Mouse (Mus musculus) liver, postnatal 0 days (tissue): Measurements from ENCODE around the gene Gp5. TPM values are rescaled to one million over a fixed set of nuclear protein-coding genes. Genes with fewer than 3 reads are reported as not detected.

Experiments
- ATAC-seq: fragments of 200-750 bp; cut with Nextera tagmentation; 2 replicates; pipeline ENCODE4 v1.8.0; 2017; ENCODE audit warnings: mild to moderate bottlenecking, moderate library complexity
- DNase-seq: peaks from one replicate; pipeline ENCODE4 v3.0.0-alpha.2; 2016
- H3K27ac ChIP-seq: fragments of 300-500 bp; sonication (generic); 2 replicates; pipeline ENCODE4 v1.5.1; 2014; ENCODE audit warnings: antibody characterized with exemption, moderate library complexity, mild to moderate bottlenecking, low read depth
- H3K27me3 ChIP-seq: fragments of 300-500 bp; sonication (generic); 2 replicates; pipeline ENCODE4 v1.6.1; 2014; ENCODE audit warnings: low read length, control low read depth, mixed read lengths; ENCODE audit not compliant: insufficient read depth
- H3K36me3 ChIP-seq: fragments of 300-500 bp; sonication (generic); replicated peaks from 2 replicates; pipeline ENCODE4 v1.6.1; 2014; ENCODE audit warnings: mild to moderate bottlenecking, control low read depth, low read length, moderate library complexity, mixed read lengths; ENCODE audit not compliant: insufficient read depth
- H3K4me1 ChIP-seq: fragments of 300-500 bp; sonication (generic); 2 replicates; pipeline ENCODE4 v1.6.1; 2014; ENCODE audit warnings: antibody characterized with exemption, mild to moderate bottlenecking, control low read depth; ENCODE audit not compliant: insufficient read depth
- H3K4me2 ChIP-seq: fragments of 300-500 bp; sonication (generic); 2 replicates; pipeline ENCODE4 v1.6.1; 2014; ENCODE audit warnings: low read depth, mild to moderate bottlenecking, low read length, moderate library complexity, mixed read lengths
- H3K4me3 ChIP-seq: fragments of 300-500 bp; sonication (generic); 2 replicates; pipeline ENCODE4 v1.5.1; 2014; ENCODE audit warnings: low read depth, low read length
- H3K9ac ChIP-seq: fragments of 300-500 bp; sonication (generic); replicated peaks from 2 replicates; pipeline ENCODE4 v1.6.1; 2014; ENCODE audit warnings: mild to moderate bottlenecking, moderate library complexity
- H3K9me3 ChIP-seq: fragments of 300-500 bp; sonication (generic); 2 replicates; pipeline ENCODE4 v1.6.1; 2016; ENCODE audit warnings: mild to moderate bottlenecking, control low read depth, low read length, mixed read lengths
- CTCF ChIP-seq: sonication (generic); IDR thresholded peaks from 2 replicates; pipeline ENCODE4 v1.5.1; 2016; ENCODE audit warnings: antibody characterized with exemption, low read depth
- EP300 ChIP-seq: IDR thresholded peaks from 2 replicates; pipeline ENCODE4 v1.6.1; 2016; ENCODE audit warnings: antibody characterized with exemption, low read depth, mild to moderate bottlenecking
- WGBS: fragments of 180-500 bp; shearing (Covaris S2); extraction: QIAGEN DNeasy Blood & Tissue Kit; methylation state at CpG from one replicate; pipeline ENCODE4 v1.1.7; 2014; ENCODE audit not compliant: insufficient replicate concordance; 5-methylcytosine and 5-hydroxymethylcytosine counted together
- polyA plus RNA-seq: library from polyadenylated mRNA; unstranded; fragments of >200 nt; fragmentation: Nextera tagmentation; extraction: Ambion mirVana; gene quantifications from 2 replicates; pipeline ENCODE4 v1.2.1, GENCODE M21; 2015

The Gp5 gene
- polyA plus RNA-seq, 1 experiment from 2014 or later, result 17.5 TPM

DNA sequence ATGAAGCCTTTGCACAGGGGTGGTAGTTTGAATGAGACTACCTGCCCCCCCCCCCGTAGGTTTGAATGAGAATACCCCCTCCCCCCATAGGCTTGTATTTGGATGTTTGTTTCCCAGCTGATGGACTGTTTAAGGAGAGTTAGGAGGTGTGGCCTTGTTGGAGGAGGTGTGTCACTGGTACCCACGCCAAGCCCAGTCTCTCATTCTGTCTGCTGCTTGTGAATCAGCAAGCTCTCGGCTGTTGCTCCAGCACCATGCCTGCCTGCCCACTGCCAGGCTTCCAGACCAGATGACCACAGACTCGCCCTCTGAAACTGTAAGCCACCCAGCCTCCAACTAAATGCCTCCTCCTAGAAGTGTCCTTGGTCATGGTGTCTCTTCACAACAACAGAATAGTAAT lies 47.4 kb downstream of the Gp5 start:
- no peak for DNase-seq
- ATAC-seq, result no peak
- H3K27me3 ChIP-seq, result no peaks in the 10 kb centered on the region
- H3K4me3 ChIP-seq, result no peak overlapping the region
- WGBS, result 45% methylated on average over 4 of the region's 4 CpGs
- no peak overlapping the region for H3K9ac ChIP-seq
- H3K4me1 ChIP-seq, result peaks cover 6% of the 10 kb centered on the region
- H3K9me3 ChIP-seq, result no peaks in the 10 kb centered on the region
- H3K27ac ChIP-seq, result no peak overlapping the region
- no peaks in the 10 kb centered on the region for H3K36me3 ChIP-seq
- no peak overlapping the region for H3K4me2 ChIP-seq
- no peak for TF ChIP-seq EP300
- TF ChIP-seq CTCF, result no peak

DNA sequence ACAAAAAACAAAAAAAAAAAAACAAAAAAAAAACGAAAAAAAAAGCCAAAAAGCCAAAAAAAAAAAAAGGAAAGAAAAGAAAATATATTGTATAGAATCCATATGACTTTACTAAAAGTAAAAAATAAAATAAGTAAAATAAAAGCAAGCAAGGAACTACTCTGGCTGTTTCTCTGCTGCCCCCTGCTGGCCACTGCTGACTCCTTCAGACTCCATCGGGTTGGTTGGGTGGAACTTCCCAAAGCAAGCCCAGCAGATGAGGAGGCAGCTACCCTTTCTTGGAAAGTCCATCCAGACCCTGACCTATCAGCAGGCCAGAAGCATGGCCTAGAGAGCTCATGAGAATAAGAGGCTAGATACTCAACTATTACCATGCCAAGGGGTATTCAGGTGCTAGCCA lies 47.9 kb downstream of the Gp5 start:
- H3K4me1 ChIP-seq, result peaks cover 9% of the 10 kb centered on the region
- no peak overlapping the region for H3K4me2 ChIP-seq
- H3K27ac ChIP-seq, result no peak overlapping the region
- H3K27me3 ChIP-seq, result no peaks in the 10 kb centered on the region
- H3K36me3 ChIP-seq, result no peaks in the 10 kb centered on the region
- H3K4me3 ChIP-seq, result no peak overlapping the region
- TF ChIP-seq CTCF (peak; percentile 87), EP300 (no peak)
- peak; percentile 87 for DNase-seq
- H3K9me3 ChIP-seq, result no peaks in the 10 kb centered on the region
- ATAC-seq, result no peak
- H3K9ac ChIP-seq, result no peak overlapping the region
- 0% methylated on average over 2 of the region's 2 CpGs for WGBS

DNA sequence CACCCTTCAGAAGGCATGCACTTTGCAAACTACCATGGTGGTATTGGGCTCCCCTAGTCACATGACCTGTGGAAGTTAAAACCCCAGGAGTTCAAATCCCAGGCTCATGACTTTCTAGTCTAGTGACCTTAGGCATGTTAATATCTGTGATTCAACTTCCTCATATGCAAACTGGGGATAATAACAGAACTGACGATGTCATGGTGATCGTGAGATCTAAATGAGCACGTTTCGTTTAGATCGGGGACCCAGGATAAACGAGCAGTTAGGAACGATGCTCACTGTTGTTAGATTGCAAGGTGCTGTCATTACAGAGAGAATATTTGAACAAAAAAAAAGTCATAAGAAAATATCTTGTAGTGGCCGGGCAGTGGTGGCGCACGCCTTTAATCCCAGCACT lies 48.4 kb downstream of the Gp5 start:
- ATAC-seq (no peak), DNase-seq (no peak)
- 73% methylated on average over 10 of the region's 10 CpGs for WGBS
- no peaks in the 10 kb centered on the region for H3K27me3 ChIP-seq
- H3K9ac ChIP-seq, result no peak overlapping the region
- no peaks in the 10 kb centered on the region for H3K9me3 ChIP-seq
- no peak overlapping the region for H3K4me2 ChIP-seq
- TF ChIP-seq CTCF (no peak), EP300 (no peak)
- no peak overlapping the region for H3K4me3 ChIP-seq
- H3K36me3 ChIP-seq, result no peaks in the 10 kb centered on the region
- H3K4me1 ChIP-seq, result peaks cover 9% of the 10 kb centered on the region
- no peak overlapping the region for H3K27ac ChIP-seq

DNA sequence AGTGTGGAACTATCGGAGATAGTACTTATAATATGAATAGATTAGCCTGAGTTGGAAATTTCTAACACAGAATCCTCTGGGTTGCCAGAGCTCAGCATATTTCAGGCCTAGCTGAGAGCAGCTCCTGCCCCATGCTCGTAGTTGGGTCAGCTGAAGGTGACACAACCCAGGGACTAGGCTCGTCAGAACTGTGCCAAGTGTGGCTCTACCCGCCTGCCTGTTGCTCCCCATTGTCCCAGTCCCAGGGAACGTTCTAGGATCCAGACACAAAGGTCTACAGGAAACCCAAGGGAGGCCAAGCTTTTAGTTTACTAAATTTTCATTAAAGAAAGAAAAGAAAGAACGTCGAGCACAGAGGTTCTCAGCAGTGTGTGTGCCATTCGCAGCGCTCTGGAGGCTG lies 49.2 kb downstream of the Gp5 start:
- DNase-seq (no peak), ATAC-seq (no peak)
- Histone ChIP-seq H3K4me1 (peaks cover 9% of the 10 kb centered on the region), H3K9ac (no peak overlapping the region), H3K9me3 (no peaks in the 10 kb centered on the region), H3K4me2 (no peak overlapping the region), H3K27ac (no peak overlapping the region), H3K36me3 (no peaks in the 10 kb centered on the region), H3K27me3 (no peaks in the 10 kb centered on the region), H3K4me3 (no peak overlapping the region)
- WGBS, result 77% methylated on average over 9 of the region's 9 CpGs
- TF ChIP-seq CTCF, result no peak
- no peak for TF ChIP-seq EP300

DNA sequence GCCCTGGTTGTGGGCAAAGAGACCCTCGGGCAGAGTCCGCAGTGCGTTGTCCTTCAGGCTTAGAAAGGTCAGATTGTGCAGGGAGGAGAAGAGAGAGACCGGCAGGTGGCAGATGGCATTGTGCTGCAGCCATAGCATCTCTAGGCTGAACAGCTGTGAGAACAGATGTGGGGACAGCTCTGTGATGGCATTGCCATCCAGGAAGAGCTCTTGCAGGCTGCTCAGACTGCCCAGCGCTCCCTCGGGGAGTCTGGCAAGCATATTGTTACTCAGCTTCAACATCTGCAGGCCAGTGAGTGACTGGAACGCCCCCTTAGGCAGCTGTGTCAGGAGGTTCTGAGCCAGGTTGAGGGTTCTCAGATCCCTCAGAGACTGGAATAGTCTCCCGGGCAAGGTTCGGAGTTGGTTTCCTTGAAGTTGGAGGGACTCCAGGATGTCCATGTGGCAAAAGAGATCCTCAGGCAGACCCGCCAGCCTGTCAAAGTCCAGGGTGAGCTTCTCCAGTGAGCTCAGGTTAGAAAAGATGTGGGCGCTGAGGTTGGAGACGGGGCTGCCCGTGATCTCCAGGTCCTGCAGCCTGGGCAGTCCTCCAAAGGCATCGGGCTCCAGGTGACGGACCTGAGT lies 50.5 kb downstream of the Gp5 start:
- H3K27me3 ChIP-seq, result no peaks in the 10 kb centered on the region
- H3K4me1 ChIP-seq, result peaks cover 5% of the 10 kb centered on the region
- no peak for ATAC-seq
- 79% methylated on average over 15 of the region's 15 CpGs for WGBS
- no peak for DNase-seq
- H3K9me3 ChIP-seq, result no peaks in the 10 kb centered on the region
- no peak overlapping the region for H3K9ac ChIP-seq
- no peak overlapping the region for H3K4me3 ChIP-seq
- H3K27ac ChIP-seq, result no peak overlapping the region; the same call in 1 of the 2 replicates
- TF ChIP-seq CTCF (0 out of 2 replicates have a peak, but pooled peaks have one; percentile 4), EP300 (no peak)
- H3K36me3 ChIP-seq, result no peaks in the 10 kb centered on the region
- no peak overlapping the region for H3K4me2 ChIP-seq

DNA sequence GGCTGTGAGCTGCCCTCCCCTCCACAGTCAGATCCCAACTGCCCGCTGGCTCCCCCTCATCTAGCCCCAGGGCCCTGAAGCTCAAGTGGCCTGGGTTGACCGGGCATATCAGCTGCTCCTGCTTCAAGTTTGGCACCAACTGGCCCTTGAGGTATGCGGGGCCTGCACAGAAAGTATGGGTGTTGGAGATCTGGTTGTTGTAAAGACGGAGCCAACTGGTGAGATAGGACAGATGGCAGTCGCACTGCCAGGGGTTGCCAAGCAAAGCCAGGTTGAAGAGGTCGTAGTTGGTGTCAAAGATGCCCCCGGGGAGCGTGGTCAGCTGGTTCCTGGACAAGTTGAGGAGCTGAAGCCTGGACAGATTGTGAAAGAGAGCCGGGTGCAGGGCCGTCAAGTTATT lies 51.1 kb downstream of the Gp5 start:
- Histone ChIP-seq H3K9me3 (no peaks in the 10 kb centered on the region), H3K36me3 (no peaks in the 10 kb centered on the region), H3K4me1 (peaks cover 9% of the 10 kb centered on the region), H3K27ac (no peak overlapping the region), H3K4me2 (no peak overlapping the region), H3K4me3 (no peak overlapping the region), H3K27me3 (no peaks in the 10 kb centered on the region), H3K9ac (no peak overlapping the region)
- TF ChIP-seq CTCF (no peak), EP300 (no peak)
- WGBS, result 71% methylated on average over 10 of the region's 10 CpGs
- ATAC-seq (no peak), DNase-seq (no peak)
